Mouse (Mus musculus) layer of hippocampus, postnatal 36 days (tissue): Measurements from ENCODE around the gene Zfp609. TPM values are rescaled to one million over a fixed set of nuclear protein-coding genes. Genes with fewer than 3 reads are reported as not detected.

Source experiments
- DNase-seq, 2 experiments: peaks; one replicate each; pipeline ENCODE4 v3.0.0; 2022
- total RNA-seq, 2 experiments: library from RNA; stranded (reverse); gene quantifications; 2 replicates each; pipeline ENCODE4 v1.2.3; 2021

The Zfp609 gene
- total RNA-seq = 10 to 100 TPM; 51.2 to 52.8 TPM

- DNase-seq = peak; percentile 93 to 95
Measured at GRCm38 (mm10) chr9:65827344-65828015, at the start of gene Zfp609. Gene Zfp609 (minus strand): TSS chr9:65827564.

- DNase-seq = no peak
Measured at GRCm38 (mm10) chr9:65859656-65860055, 32.3 kb upstream of the Zfp609 start.

GRCm38 (mm10) chr9:65850203-65850602, 22.8 kb upstream of the Zfp609 start:
- no peak for DNase-seq

GRCm38 (mm10) chr9:65848154-65848553, 20.8 kb upstream of the Zfp609 start:
- DNase-seq = no peak

GRCm38 (mm10) chr9:65844421-65845165, 17.2 kb upstream of the Zfp609 start:
- DNase-seq = no peak

- DNase-seq = no peak
Measured at GRCm38 (mm10) chr9:65839841-65840240, 12.5 kb upstream of the Zfp609 start.

- DNase-seq = no peak
Measured at GRCm38 (mm10) chr9:65836916-65837315, 9.6 kb upstream of the Zfp609 start.

GRCm38 (mm10) chr9:65834628-65835354, 7.4 kb upstream of the Zfp609 start:
- DNase-seq = no peak

GRCm38 (mm10) chr9:65833640-65834039, 6.3 kb upstream of the Zfp609 start:
- DNase-seq = no peak

GRCm38 (mm10) chr9:65833230-65833629, 5.9 kb upstream of the Zfp609 start:
- no peak for DNase-seq

- no peak for DNase-seq
Measured at GRCm38 (mm10) chr9:65832041-65832440, 4.7 kb upstream of the Zfp609 start.

- no peak for DNase-seq
Measured at GRCm38 (mm10) chr9:65831164-65831563, 3.8 kb upstream of the Zfp609 start.

GRCm38 (mm10) chr9:65830255-65830654, 2.9 kb upstream of the Zfp609 start:
- DNase-seq = no peak

- no peak for DNase-seq
Measured at GRCm38 (mm10) chr9:65829410-65829809, 2.0 kb upstream of the Zfp609 start.

GRCm38 (mm10) chr9:65828511-65828910, 1.1 kb upstream of the Zfp609 start:
- no peak for DNase-seq

- DNase-seq = no peak
Measured at GRCm38 (mm10) chr9:65828016-65828403, 646 bp upstream of the Zfp609 start.

GRCm38 (mm10) chr9:65826588-65827343, 598 bp downstream of the Zfp609 start:
- peak; percentile 22 to 60 for DNase-seq

- peak; percentile 11 to 24 for DNase-seq
Measured at GRCm38 (mm10) chr9:65826226-65826587, 1.2 kb downstream of the Zfp609 start.

- no peak for DNase-seq
Measured at GRCm38 (mm10) chr9:65823716-65824462, 3.5 kb downstream of the Zfp609 start.

- DNase-seq = no peak
Measured at GRCm38 (mm10) chr9:65822011-65822410, 5.4 kb downstream of the Zfp609 start.

- no peak for DNase-seq
Measured at GRCm38 (mm10) chr9:65820301-65820700, 7.1 kb downstream of the Zfp609 start.

GRCm38 (mm10) chr9:65818402-65818801, 9.0 kb downstream of the Zfp609 start:
- no peak for DNase-seq
